Mouse (Mus musculus): ENCODE data around the gene Chkb.
"Not testable (repeated sequence)": the region's sequence is repeated elsewhere in the genome, so short reads cannot be mapped to it uniquely, and the experiment has no call there.

The Chkb gene

DNA sequence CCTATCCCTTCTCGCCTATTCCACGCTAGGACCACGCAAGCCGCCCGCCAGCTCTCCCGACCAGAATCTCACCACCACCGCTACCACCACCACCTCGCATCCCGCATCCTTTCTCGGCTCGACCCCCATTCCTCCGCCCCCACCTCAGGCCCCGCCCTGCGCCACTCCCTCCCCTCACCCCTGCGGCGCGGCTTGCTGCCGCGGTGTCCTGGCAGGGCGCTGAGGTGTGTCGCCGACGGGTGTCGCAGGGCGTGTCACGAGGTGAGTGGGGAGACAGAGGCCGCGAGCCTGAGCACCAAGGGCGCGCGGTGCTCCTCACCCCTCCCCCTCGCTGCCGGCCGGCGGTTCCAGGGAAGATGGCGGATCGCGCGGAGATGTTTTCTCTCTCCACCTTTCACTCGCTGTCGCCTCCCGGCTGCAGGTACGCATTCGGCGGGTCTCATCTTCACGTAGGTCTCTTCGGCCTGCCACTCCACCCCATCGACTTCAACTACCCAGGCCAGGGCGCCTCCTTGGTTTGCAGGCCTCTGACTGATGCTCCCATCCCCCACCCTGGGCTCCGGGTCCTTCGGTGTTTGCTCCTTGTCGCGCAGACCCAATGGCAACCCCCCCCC, 24.3 kb upstream of the Chkb start, which contains the start of gene Mapk8ip2:
Gene Mapk8ip2 (plus strand): TSS at position 49 of the 614 bp plus-strand sequence.
- no peak for DNase-seq (ENCODE audit: low read depth, low spot score)

DNA sequence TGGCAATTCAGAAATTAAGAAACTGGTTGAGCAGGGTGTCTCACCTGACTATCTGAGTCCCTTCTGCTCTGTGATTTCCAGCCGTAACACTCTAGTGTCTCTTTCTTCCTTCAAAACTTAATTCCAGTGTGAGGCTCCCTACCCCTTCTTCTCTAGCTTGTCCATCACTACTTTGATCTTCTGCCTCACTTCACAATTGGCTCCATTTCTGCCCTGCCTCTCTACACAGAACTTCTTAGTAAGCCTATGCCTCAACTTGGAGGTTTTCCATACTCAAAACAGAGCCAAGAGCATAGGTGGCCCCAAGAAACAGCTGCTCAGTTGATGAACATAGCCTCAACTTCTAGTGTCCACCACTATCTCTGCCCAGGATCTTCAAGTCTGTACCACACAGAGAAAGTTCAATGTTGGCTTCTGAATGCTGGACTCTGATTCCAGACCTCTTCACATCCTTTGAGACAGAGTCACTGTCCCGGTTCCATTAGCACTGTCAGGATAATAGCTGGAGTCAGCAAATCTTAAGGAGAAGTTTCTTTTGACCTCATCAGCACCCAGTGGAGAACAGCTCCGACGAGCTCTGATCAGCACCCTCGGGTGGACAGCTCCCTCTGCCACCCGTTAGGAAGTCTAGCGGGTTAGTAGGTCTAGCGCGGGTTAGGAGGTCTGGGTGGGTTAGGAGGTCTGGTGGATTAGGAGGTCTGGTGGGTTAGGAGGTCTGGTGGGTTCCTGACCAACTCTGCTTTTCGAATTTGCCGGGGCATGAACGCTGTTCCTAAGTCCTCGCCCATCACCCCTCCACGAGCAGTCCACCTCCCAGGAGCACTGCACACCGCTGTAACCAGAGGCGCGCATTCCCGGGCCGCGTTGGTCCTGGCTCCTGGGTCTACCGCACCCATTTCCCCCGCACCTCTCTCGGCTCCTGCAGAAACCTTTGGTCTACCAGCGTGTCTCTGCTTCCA, 23.5 kb upstream of the Chkb start:
- DNase-seq (ENCODE audit: low read depth, low spot score), result no peak

DNA sequence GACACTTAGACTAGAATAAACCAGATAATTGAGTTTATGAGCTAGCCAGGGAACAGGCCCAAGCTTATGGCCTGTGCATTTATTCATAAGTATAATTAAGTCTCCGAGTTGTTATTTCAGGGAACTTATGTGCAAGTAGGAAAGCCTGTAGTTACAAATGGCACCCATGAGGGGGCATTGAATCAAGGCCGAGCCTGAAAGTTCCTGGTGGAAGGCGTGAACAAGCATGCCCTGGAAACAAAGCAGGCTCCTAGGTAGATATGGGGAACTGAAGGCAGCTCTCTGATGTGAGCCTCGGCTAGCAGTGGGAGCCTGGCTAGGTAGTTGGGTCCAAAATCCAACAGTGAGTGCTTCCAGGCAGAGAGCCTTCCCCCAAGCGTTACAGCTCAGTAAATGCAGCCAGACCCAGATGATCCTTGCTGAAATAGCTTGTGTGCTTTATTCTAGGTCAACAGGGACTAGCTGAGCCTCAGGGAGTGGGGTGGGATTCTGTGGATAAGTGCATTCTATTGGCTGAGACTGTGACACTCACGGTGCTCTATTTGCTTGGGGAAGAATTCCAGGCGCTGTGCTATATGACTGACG, 12.9 kb upstream of the Chkb start:
- no peak for DNase-seq (ENCODE audit: low read depth, low spot score)

DNA sequence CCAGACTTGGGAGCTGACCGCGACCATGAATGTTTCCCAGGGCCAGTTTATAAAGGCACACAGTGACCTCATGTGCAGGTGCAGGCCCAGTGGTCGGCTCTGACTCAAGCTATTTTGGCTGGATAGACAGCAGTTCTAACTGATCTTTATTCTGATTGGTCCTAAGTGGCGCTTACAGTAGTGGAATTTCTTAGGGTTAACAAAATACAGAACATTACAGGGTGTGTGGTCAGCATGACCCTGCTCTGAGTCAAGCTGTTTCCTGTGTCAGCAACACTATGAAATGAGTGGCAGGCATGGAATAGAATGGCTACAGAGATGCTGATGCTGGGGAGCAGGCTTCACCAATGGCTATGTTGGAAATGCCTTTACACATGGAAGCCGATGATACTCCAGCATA, 6.2 kb upstream of the Chkb start:
- no peak for DNase-seq (ENCODE audit: low read depth, low spot score)

DNA sequence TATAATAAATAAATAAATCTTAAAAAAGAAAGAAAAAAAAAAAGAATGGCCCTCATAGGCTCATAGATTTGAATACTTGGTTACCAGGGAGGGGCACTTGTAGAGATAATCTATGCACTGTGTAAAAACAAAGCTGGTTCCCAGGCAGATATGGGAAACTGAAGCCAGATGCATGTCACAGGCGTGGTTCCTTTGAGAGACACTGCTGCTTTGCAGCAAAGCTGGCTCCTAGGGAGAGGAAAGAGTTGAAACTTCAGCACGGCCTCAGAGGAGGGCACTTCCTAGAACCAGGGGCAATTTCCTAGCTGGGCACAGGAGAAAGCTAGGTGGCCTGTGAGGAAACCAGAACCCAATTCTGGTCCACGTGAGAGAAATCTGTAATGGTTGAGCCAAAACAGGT, 4.4 kb upstream of the Chkb start:
- DNase-seq (ENCODE audit: low read depth, low spot score), result no peak

DNA sequence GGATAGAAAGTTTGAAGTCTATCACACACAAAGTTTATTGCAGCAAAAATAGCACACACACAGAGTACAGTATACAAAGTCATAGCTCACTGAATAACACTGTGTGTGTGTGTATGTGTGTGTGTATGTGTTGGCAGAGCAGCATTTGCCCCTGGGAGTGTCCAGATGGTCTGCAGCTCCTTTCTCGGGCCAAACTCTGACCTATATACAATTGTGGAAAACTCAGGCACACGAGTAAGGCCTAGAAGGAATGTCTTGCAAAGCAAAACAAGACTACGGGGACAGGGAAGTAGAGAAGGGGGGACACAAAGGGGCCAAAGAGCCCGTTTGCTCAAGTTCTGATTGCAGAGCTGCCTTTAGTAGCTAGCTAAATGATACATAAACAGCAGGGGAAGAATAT, 3.2 kb upstream of the Chkb start:
- DNase-seq (ENCODE audit: low read depth, low spot score), result no peak

DNA sequence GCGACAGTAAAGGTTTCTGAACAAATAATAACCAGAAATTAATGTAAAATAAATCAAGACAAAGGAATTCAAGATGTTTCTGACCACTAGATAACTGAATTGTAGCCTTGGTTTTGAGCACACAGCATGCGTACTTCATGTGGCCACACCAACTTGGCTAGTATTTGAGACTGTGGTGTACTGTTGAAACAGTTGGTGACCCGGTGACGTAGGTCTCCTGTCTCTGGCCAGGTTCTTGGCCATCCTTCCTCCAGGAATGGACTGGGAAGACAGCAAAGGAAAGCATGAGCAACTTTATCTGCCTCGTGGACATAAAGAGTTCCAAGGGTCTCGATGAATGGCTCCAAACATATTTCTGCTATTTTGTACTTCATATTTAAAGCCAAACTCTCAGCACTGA, 2.1 kb upstream of the Chkb start:
- no peak for DNase-seq (ENCODE audit: low read depth, low spot score)

DNA sequence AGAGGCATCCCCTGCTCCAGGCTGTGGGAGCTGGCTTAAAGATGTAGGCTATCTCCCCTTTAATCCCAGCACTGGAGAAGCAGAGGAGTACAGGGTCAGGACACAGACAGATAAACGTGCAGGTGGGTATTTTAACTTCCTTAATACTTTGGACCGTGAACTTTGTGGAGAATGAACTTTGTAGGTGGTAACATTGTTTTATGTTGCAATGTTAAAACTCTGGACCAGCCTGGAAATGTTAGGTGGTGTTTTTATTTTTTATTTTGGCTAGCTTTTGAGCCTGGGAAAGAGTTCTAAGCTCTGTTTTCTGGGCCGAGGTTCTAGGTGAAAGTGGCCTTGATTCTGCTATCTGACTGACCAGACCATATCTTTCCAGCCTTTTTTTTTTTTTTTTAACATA, 1.6 kb upstream of the Chkb start:
- no peak for DNase-seq (ENCODE audit: low read depth, low spot score)

DNA sequence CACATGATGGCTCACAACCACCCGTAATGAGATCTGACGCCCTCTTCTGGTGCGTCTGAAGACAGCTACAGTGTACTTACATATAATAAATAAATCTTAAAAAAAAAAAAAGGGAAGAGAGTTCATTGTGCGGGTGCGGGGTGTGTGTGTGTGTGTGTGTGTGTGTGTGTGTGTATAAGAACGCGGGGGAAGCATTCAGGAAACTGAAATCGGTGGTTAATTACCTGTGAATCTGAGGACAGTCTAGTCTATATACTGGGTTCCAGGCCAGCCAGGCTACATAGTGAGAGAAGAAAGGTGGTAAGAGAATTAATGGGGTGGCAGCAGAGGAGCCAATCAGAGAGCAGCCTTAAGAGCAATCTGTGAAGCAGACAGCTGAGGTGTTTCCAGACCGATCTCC, 1.1 kb upstream of the Chkb start:
- not testable (repeated sequence) for DNase-seq (ENCODE audit: low read depth, low spot score)

DNA sequence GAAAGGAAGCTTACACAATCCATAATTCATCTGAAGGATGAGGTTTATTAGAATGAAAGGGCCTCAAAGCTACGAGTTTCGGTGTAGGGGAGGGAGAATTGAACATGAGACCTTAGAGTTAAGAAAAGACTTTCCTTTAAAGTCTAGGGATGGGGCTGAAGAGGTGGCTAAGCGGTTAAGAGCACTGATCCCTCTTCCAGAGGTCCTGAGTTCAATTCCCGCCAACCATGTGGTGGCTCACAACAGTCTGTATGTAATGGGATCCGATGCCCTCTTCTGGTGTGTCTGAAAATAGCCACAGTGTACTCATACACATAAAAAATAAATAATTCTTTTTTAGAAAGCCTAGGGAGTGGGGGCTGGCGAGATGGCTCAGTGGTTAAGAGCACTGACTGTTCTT, 633 bp upstream of the Chkb start:
- DNase-seq (ENCODE audit: low read depth, low spot score), result no peak

DNA sequence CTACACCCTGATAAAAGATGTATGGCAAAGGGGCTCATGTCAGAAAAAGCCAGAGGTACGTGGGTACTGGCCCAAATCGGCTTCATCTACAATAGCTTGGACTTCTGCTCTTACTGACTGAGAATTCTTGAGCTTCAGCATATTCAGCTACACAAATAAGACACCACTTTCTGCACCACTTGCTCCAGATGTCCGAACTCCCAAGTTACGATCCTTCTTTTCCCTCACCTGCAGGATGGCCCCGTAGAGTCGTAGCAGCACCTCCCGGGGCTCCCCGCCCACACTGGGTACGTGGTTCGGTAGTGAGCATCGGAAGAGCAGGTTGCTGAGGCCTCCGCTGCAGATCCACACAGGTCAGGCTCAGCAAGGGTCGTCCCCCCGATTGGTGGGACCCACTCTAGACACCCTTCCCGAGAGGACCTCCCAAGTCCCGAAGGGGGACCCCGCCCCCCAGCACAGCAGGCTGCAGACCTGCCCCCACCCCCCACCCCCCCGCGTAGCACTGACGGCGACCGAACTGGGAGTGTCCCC, 822 bp downstream of the Chkb start:
- no peak for DNase-seq (ENCODE audit: low read depth, low spot score)

DNA sequence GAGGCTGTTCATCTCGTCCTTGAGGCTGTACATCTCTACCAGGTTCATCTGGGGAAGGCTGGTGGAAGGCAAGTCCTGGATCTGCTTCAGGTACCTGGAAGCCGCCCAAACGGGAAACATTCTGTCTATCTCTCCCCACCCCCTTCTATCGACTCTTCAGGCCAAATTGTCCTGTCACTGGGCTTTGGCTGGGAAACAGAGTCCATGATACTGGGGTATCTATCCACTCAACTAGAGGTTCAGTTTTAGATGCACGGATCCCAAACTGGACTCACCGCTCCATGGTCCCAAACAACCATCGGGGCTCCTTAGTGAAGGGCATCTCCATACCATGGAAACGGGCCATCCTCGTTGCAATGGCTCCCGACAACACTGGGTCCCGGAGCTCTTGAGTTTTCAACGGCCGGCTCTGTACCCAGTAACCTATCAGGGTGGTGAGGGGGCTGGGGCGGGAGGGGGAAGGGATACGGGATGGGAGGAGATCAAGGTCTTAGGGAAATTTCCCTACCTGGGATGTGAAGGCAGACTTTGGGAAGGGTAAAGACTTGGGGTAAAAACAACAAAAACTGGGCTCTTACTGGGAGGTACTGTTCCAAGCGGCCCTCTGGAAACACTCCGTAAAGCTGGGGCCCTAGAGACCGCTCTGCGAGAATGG, 1.4 kb downstream of the Chkb start:
- DNase-seq (ENCODE audit: low read depth, low spot score), result no peak

DNA sequence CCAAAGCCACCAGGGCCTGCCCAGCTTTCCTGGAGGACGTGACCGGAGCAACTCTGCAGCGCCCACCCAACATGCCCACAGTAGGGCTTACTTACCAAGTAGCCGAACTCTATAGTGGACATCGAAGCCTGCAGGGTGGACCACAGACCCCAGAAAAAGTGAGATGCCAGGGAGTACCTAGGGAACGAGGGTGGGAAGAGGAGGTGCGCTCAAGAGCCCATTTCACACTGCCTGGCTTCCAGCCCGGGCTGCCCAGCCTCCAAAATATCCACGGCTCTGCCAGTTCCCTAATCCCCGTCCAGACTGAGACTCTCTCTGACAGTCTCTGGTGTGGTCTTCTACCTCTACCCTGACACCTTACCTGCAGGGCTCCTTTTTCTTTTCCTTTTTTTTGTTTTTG, 3.0 kb downstream of the Chkb start:
- no peak for DNase-seq (ENCODE audit: low read depth, low spot score)

DNA sequence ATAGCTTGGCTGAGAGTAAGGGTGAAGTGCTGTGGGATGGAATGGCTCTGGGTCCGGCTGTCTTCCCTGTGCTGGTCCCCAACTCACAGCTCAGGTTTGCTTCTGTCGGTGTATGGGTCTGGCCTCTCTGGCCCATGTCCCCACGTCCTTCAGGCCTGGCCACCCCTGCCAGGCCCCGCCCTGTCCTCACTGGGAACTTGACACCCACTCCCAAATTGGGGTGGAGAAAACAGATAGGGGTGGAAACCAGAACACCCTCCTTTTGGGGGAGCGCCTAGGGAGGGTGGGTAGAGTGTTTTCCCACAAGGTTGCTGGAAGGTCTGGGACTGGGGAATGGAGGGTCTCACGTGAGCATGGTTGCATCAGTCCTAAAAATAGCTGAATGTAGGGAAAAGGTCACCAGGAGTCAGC, 4.0 kb downstream of the Chkb start, which contains the start of gene Cpt1b:
Gene Cpt1b (minus strand): TSS at position 153 of the 411 bp plus-strand sequence.
- DNase-seq (ENCODE audit: low read depth, low spot score), result no peak

DNA sequence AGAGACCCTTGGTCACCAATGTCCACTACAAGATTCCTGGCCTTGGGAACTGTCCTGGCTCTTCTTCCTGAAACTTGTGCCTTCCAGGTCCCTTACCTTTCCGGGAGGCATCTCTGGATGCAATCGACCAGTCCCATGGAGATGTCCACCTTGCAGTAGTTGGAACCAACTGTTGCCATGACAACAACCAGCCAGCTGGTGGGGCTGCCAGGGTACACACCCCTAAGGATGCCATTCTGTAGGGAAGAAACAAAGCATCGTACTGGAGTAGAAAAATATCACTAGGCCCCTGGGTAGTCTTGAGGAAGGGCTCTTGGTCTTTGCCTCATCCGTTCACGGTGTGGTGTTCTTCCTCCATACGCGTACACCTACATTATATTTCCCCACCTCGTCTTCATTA, 5.1 kb downstream of the Chkb start:
- no peak for DNase-seq (ENCODE audit: low read depth, low spot score)

DNA sequence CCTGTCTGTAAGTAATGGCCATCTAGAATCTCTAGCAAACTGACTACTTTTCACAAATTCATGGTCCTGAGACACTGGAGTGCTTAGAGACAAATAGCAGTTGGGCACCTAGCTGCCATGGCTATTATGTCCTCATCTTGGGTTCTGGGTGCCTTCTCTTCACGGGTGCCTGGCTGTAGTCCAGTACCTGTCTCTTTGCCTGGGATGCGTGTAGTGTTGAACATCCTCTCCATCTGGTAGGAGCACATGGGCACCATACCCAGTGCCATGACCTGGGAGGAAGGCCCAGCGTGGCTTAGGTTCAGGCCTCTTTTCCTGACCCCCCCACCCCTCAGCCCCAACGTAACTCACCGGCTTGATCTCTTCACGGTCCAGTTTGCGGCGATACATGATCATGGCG, 7.8 kb downstream of the Chkb start:
- DNase-seq (ENCODE audit: low read depth, low spot score), result no peak

DNA sequence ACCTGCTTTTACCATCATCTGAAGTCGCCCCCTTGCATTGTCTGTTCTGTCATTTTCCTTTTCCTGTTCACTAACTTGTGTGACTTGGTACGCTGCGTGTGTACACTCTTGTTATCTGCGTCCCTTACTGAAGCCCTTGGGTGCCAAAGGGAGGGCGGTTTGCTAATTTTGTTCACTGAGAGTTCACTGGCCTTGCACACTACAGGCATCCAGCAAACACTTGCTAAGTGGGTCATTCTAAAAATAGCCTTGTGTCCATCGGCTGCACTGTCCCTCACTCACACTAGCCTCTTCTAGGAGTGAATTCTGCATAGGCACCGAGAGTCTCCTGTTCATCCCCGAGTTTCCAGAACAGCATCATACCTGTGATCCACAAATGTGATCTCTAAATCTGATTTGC, 14.4 kb downstream of the Chkb start:
- DNase-seq (ENCODE audit: low read depth, low spot score), result no peak

DNA sequence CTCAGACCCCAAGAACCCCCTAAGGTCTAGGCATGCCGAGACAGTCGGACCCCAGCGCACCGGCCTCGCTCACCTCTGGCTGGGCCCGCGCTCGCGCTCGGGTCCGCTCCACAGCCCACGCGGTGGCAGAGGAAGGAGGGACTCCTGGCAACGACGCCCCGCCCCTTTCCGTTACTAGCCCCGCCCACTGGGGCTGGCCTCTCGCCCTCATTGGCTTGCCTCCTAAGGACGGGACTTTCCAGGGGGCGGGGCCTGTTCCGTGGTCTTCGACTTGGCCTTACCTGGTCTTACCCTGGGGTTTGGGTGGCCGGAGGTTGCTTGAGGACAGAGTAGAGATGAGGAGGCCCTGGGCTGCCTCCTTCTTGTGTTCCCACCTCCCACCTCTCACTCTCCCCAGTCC, 19.6 kb downstream of the Chkb start, which contains the start of gene Syce3:
Gene Syce3 (minus strand): TSS at position 386 of the 400 bp plus-strand sequence.
- DNase-seq (ENCODE audit: low read depth, low spot score), result no peak

DNA sequence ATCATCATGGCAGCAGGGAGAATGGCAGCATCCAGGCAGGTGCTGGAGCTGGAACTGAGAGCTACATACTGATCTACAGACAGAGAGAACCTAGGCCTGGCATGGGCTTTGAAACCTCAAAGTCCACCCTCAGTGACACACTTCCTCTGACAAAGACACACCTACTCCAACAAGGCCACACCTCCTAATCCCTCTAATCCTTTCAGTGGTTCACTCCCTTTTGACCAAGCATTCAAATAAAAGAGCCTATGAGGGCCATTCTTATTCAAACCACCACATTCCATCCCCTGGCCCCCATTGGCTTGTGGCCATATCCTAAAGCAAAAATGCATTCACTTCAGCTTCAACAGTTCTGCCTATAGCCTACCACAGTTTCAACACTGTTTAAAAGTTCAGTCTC, 23.0 kb downstream of the Chkb start:
- DNase-seq (ENCODE audit: low read depth, low spot score), result no peak

DNA sequence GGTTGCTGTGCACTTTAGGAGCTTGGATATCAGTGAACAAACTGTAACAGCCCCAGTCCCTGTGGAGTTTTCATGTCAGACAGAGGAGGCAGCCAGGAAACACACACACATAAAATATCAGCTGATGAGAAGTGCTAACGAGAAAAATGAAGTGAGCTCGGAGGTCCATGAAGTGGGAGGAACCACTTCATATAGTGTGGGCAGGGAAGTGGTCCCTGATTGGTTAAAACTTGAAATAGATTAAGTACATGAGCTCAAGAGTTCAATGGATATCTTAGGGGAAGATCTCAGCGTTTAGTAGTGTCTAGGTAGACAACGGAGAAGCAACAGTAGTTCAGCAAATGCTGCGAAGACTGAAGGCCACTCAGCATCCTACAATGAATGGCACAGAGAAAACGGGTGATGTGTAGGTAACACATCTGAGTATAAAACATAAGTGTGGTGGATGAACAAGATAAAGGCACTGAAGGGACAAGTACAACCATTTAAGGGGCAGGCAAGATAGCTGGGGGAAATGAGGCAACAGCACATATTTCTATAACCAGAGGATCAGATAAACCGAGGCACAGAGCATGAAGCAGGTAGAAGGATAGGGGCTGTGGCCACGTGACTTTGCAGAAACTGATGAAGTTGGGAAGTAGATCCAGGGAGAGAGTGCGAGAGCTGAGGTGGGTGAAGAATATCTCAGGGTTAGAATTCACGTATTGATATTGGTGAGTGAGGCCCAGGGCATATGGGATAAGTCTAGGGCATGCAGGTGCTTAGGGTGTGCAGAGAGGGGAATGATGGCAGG, 24.7 kb downstream of the Chkb start:
- no peak for DNase-seq (ENCODE audit: low read depth, low spot score)

DNA sequence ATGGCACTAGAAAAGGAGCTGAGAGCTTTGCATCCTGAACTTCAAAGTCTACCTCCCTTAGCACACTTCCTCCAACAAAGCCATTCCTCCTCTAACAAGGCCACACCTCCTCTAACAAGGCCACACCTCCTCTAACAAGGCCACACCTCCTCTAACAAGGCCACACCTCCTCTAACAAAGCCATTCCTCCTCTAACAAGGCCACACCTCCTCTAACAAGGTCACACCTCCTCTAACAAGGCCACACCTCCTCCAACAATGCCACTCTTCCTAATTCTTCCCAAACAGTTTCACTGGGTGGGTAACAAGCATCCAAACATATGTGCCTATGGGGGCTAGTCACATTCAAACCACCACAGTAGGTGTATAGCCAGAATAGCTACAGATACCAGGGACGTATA, 27.2 kb downstream of the Chkb start:
- DNase-seq (ENCODE audit: low read depth, low spot score), result no peak

Measured in telencephalon, adult 2 months (tissue).